Mouse (Mus musculus): ENCODE data around the gene Creb3l1. TPM values are rescaled to one million over a fixed set of nuclear protein-coding genes. Genes with fewer than 3 reads are reported as not detected.

Gene Creb3l1
- polyA plus RNA-seq, 1 experiment from 2014 or later, result 1.2 TPM

DNA sequence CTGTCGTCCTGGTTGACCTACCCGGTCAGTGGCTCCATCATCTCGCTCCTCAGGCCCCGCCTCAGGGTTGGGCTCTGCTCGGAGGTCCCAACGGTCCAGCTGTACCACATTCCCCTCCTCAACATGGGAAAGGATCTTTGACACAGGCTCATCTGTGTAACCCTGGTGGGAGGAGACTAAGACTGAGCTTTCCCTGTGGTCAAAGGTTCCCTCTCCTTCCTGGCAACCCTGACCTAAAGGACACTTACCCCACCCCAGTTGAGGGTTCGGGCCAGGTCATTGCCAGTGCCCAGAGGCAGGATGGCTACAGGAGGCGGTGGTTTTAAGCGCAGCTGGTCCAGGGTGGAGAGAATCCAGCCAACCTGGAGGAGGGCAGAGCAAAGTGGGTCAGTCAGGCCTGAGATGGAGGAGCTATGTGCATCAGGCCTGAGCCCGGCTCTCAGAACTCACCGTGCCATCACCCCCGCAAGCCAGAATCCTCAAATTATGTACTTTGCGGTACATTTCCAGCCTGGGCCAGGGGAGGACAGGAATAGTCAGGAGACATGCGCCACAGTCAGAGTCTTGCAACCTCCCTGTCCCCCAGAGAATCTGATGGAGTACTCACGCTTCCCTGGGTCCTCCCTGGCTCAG, 84.9 kb downstream of the Creb3l1 start:
- peaks cover 32% of the 10 kb centered on the region for H3K36me3 ChIP-seq (ENCODE audit: control insufficient read depth, insufficient read depth, low read length)
- WGBS, result 79% methylated on average over 15 of the region's 15 CpGs
- no peak overlapping the region for H3K4me3 ChIP-seq (ENCODE audit: low read depth, low read length)

DNA sequence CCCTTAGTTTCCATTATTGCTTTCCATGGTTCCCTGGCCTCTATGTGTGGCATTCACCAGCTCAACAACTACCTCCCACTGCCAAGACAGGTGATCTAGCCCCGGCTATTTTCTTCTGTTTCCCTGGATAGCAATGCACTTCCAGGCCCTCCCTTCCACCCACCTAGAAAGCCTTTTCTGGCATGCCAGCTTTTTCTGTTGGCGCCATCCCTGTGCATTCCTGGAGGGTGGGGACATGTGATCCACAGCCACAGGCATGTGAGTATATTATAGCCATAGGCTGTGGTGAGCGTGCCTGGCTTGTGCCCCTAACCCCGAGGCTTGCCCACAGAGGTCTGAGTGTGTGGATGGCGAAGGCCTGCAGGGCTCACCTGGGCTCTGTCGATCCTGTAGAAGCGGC, 88.1 kb downstream of the Creb3l1 start:
- H3K4me3 ChIP-seq (ENCODE audit: low read depth, low read length), result no peak overlapping the region
- H3K27ac ChIP-seq (ENCODE audit: low read depth, low read length), result no peak overlapping the region
- H3K27me3 ChIP-seq (ENCODE audit: control insufficient read depth, insufficient read depth, low read length), result no peaks in the 10 kb centered on the region
- H3K9me3 ChIP-seq (ENCODE audit: control insufficient read depth, low read length), result no peaks in the 10 kb centered on the region
- H3K9ac ChIP-seq (replicated peaks; ENCODE audit: low read depth, low read length), result no peak overlapping the region
- H3K36me3 ChIP-seq (ENCODE audit: control insufficient read depth, insufficient read depth, low read length), result peaks cover 33% of the 10 kb centered on the region
- H3K4me2 ChIP-seq (ENCODE audit: low read depth, low read length), result no peak overlapping the region
- WGBS, result 96% methylated on average over 7 of the region's 7 CpGs
- H3K4me1 ChIP-seq (ENCODE audit: control insufficient read depth, insufficient read depth, low read length), result peaks cover 9% of the 10 kb centered on the region; the same call in 1 of the 2 replicates
- ATAC-seq (ENCODE audit: low read depth), result no peak

More for the DNA sequence above, 84.9 kb downstream of the Creb3l1 start:
- H3K27me3 ChIP-seq (ENCODE audit: control insufficient read depth, insufficient read depth, low read length), result no peaks in the 10 kb centered on the region
- no peak overlapping the region for H3K9ac ChIP-seq (replicated peaks; ENCODE audit: low read depth, low read length)
- H3K9me3 ChIP-seq (ENCODE audit: control insufficient read depth, low read length), result no peaks in the 10 kb centered on the region
- no peaks in the 10 kb centered on the region for H3K4me1 ChIP-seq (ENCODE audit: control insufficient read depth, insufficient read depth, low read length)
- H3K27ac ChIP-seq (ENCODE audit: low read depth, low read length), result no peak overlapping the region
- ATAC-seq (ENCODE audit: low read depth), result no peak
- H3K4me2 ChIP-seq (ENCODE audit: low read depth, low read length), result no peak overlapping the region

DNA sequence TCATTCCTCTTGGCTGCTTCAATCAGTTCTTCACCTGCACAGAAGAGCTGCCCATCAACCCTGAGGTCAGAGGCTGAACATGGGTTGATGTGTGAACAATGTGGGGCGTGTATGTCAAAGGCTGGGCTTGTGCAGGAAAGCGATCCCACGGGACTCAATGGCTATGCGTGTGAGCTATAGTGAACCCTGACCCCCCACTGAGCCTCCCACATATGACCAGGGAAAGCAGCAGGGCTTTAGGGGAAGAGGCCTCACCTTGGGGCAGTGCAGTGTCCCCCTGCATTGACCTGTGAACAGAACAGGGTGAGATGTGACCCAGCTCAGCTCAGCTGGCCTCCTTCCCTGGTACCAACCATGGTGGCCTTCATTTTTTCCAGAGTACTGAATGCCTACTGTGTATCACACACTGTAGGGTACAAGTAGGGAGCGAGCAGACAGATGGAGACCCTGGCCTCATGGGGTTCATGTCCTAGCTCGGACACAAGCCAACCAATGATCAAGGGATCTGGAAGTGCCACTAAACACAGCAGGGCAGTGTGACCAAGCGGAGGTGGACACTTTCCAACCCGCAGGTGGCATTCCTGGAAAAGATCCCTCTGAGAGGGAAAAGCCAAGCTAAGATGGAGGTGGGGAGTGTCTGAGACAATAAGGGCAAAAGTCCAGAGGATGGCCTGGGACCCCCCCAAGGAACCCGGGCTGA, 89.3 kb downstream of the Creb3l1 start:
- no peak for ATAC-seq (ENCODE audit: low read depth)
- Histone ChIP-seq H3K9ac (replicated peaks; ENCODE audit: low read depth, low read length) (no peak overlapping the region), H3K27ac (ENCODE audit: low read depth, low read length) (no peak overlapping the region), H3K4me1 (ENCODE audit: control insufficient read depth, insufficient read depth, low read length) (peaks cover 15% of the 10 kb centered on the region), H3K27me3 (ENCODE audit: control insufficient read depth, insufficient read depth, low read length) (no peaks in the 10 kb centered on the region), H3K4me2 (ENCODE audit: low read depth, low read length) (no peak overlapping the region), H3K4me3 (ENCODE audit: low read depth, low read length) (no peak overlapping the region), H3K36me3 (ENCODE audit: control insufficient read depth, insufficient read depth, low read length) (peaks cover 33% of the 10 kb centered on the region), H3K9me3 (ENCODE audit: control insufficient read depth, low read length) (no peaks in the 10 kb centered on the region)
- WGBS, result 87% methylated on average over 9 of the region's 9 CpGs

DNA sequence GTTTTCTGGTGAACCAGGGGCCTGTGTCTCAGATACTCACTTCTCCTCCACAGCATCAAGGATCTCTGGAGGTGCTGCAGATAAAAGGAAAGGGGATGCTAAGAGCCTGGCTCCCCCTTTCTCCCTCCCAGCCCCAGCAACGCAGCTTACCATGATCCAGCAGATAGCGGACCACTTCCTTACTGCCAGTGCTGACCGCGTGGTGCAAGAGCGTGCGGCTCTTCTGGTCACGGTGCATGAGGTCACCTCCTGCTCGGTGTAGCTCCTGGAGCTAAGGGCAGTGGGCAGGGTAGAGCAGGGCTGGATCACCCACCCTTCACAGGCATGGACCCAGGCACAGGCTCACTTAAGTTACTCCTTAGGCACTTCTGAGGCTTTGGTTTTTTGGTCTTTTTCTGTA, 90.3 kb downstream of the Creb3l1 start:
- peaks cover 29% of the 10 kb centered on the region for H3K36me3 ChIP-seq (ENCODE audit: control insufficient read depth, insufficient read depth, low read length)
- no peak overlapping the region for H3K4me2 ChIP-seq (ENCODE audit: low read depth, low read length)
- 68% methylated on average over 8 of the region's 8 CpGs for WGBS
- H3K9ac ChIP-seq (replicated peaks; ENCODE audit: low read depth, low read length), result no peak overlapping the region
- H3K27ac ChIP-seq (ENCODE audit: low read depth, low read length), result no peak overlapping the region
- H3K4me1 ChIP-seq (ENCODE audit: control insufficient read depth, insufficient read depth, low read length), result peaks cover 19% of the 10 kb centered on the region
- H3K27me3 ChIP-seq (ENCODE audit: control insufficient read depth, insufficient read depth, low read length), result 0 out of 2 replicates have a peak, but pooled peaks cover under 1% of the 10 kb centered on the region
- no peak overlapping the region for H3K4me3 ChIP-seq (ENCODE audit: low read depth, low read length)
- ATAC-seq (ENCODE audit: low read depth), result no peak
- no peaks in the 10 kb centered on the region for H3K9me3 ChIP-seq (ENCODE audit: control insufficient read depth, low read length)

DNA sequence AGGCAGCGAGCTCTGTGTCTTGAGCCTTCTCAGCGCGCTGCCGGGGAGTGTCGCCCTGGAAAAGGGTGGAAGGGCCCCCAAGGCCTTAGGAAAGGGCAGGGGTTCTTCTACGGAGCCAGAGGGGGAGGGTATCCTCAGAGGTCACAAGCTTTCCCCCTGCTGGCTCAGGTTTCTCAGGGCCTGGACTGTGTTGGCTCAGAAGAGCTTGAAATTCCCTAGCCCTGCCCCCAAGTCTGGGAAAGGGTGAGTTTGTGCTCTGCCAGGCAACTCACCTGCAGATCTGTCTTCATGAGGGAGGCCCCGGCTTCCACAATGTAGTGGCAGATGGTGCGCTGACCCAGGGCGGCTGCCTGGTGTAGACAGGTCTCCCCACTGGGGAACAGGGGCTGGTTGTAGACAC, 90.8 kb downstream of the Creb3l1 start:
- H3K27me3 ChIP-seq (ENCODE audit: control insufficient read depth, insufficient read depth, low read length), result 0 out of 2 replicates have a peak, but pooled peaks cover 2% of the 10 kb centered on the region
- H3K27ac ChIP-seq (ENCODE audit: low read depth, low read length), result no peak overlapping the region
- H3K4me1 ChIP-seq (ENCODE audit: control insufficient read depth, insufficient read depth, low read length), result peaks cover 19% of the 10 kb centered on the region
- 26% methylated on average over 9 of the region's 9 CpGs for WGBS
- peaks cover 23% of the 10 kb centered on the region for H3K36me3 ChIP-seq (ENCODE audit: control insufficient read depth, insufficient read depth, low read length)
- no peak overlapping the region for H3K9ac ChIP-seq (replicated peaks; ENCODE audit: low read depth, low read length)
- no peak for ATAC-seq (ENCODE audit: low read depth)
- no peaks in the 10 kb centered on the region for H3K9me3 ChIP-seq (ENCODE audit: control insufficient read depth, low read length)
- no peak overlapping the region for H3K4me3 ChIP-seq (ENCODE audit: low read depth, low read length)
- no peak overlapping the region for H3K4me2 ChIP-seq (ENCODE audit: low read depth, low read length)

DNA sequence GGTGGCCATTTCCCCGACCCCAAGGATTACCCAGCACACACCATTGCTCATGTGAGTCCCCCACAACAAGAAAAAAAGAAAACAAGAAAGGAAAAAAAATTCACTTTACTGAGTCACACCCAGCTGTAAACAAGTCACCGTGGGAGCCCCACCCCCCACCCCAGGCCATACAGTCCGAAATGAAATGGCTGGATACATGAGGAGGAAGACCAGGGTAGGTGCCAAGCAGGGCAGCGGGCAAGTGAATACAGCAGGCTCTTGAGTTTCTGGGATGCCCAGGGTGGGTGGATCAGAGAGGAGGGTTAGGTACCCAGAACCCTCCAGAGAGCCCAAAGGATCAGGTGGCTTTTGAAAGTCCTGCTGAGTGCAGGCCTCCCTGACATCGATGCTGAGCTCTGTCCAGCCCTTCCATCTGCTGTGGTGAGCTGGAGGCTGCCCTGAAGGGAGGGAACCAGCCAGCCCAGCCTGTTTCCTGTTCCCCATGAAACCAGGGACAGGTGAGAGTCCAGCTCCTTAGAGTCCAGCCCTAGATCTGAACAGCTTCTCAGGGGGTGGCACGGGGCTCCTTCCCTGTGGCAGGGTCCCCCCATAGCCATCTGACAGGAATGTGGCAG, 91.5 kb downstream of the Creb3l1 start:
- peaks cover 18% of the 10 kb centered on the region for H3K36me3 ChIP-seq (ENCODE audit: control insufficient read depth, insufficient read depth, low read length)
- 0 out of 2 replicates have a peak overlapping the region, but pooled peaks have one; percentile 84 for H3K4me2 ChIP-seq (ENCODE audit: low read depth, low read length)
- no peak overlapping the region for H3K4me3 ChIP-seq (ENCODE audit: low read depth, low read length)
- peaks cover 19% of the 10 kb centered on the region for H3K4me1 ChIP-seq (ENCODE audit: control insufficient read depth, insufficient read depth, low read length)
- WGBS, result 15% methylated on average over 6 of the region's 6 CpGs
- H3K27me3 ChIP-seq (ENCODE audit: control insufficient read depth, insufficient read depth, low read length), result 0 out of 2 replicates have a peak, but pooled peaks cover 2% of the 10 kb centered on the region
- H3K9me3 ChIP-seq (ENCODE audit: control insufficient read depth, low read length), result no peaks in the 10 kb centered on the region
- no peak overlapping the region for H3K27ac ChIP-seq (ENCODE audit: low read depth, low read length)
- H3K9ac ChIP-seq (replicated peaks; ENCODE audit: low read depth, low read length), result no peak overlapping the region
- ATAC-seq (ENCODE audit: low read depth), result no peak

Small RNA genes lying within 50 kb of the gene (microRNA-seq; reads per million reads assigned to microRNA genes)
- gene Mir6999, result not detected

Other genes starting within 250 kb of the Creb3l1 start
- gene Chrm4, start 97.3 kb downstream of the Creb3l1 start, polyA plus RNA-seq (2014; fragmentation: Nextera tagmentation; extraction: Ambion mirVana), result 1.1 and 1.4 TPM in 2 replicates
- 93.6 and 155 TPM in 2 replicates for gene Mdk, start 92.2 kb downstream of the Creb3l1 start, polyA plus RNA-seq (2014; fragmentation: Nextera tagmentation; extraction: Ambion mirVana)
- 0.33 TPM in 2 replicates for gene Gm9821, start 78.8 kb downstream of the Creb3l1 start, polyA plus RNA-seq (2014; fragmentation: Nextera tagmentation; extraction: Ambion mirVana)
- gene Dgkz, start 48.6 kb downstream of the Creb3l1 start, polyA plus RNA-seq (2014; fragmentation: Nextera tagmentation; extraction: Ambion mirVana), result 36.7 and 51.1 TPM in 2 replicates
- 35.5 and 39.9 TPM in 2 replicates for gene Phf21a, start 68.6 kb upstream of the Creb3l1 start, polyA plus RNA-seq (2014; fragmentation: Nextera tagmentation; extraction: Ambion mirVana)